Mouse (Mus musculus) NIH3T3 (cell line): ENCODE results near the gene Fam189b.

Experiments used
- DNase-seq: peaks from one replicate; pipeline ENCODE4 v3.0.0-alpha.2; 2012; ENCODE audit warnings: low read depth

The Fam189b gene

GRCm38 (mm10) chr3:89228836-89229235, 45.9 kb downstream of the Fam189b start, which contains the start of gene Muc1:
TSS of gene Muc1 (plus strand) at chr3:89229057.
- no peak for DNase-seq

- DNase-seq: no peak
These were observed 46.3 kb downstream of the Fam189b start for GRCm38 (mm10) chr3:89229276-89229675.

GRCm38 (mm10) chr3:89230561-89230960, 47.6 kb downstream of the Fam189b start:
- DNase-seq: no peak

- DNase-seq: no peak
These were observed 48.4 kb downstream of the Fam189b start for GRCm38 (mm10) chr3:89231345-89231744.

GRCm38 (mm10) chr3:89231772-89232275, 48.9 kb downstream of the Fam189b start:
- no peak for DNase-seq

GRCm38 (mm10) chr3:89232614-89233013, 49.7 kb downstream of the Fam189b start:
- DNase-seq: no peak

- no peak for DNase-seq
These were observed 50.7 kb downstream of the Fam189b start for GRCm38 (mm10) chr3:89233562-89234110.

- no peak for DNase-seq
These were observed 53.6 kb downstream of the Fam189b start for GRCm38 (mm10) chr3:89236516-89236915.

GRCm38 (mm10) chr3:89237682-89238081, 54.7 kb downstream of the Fam189b start:
- DNase-seq: no peak

GRCm38 (mm10) chr3:89238494-89238893, 55.6 kb downstream of the Fam189b start:
- no peak for DNase-seq
